Mouse (Mus musculus) C2C12 (cell line): ENCODE data around the gene Tmem63b. TPM values are rescaled to one million over a fixed set of nuclear protein-coding genes. Genes with fewer than 3 reads are reported as not detected.
A peak's percentile ranks its signal among the peaks of the same experiment; 100 is the strongest.

Experiments used
- H3K27me3 ChIP-seq: one replicate; pipeline ENCODE4 v1.6.1; 2011; ENCODE audit not compliant: control insufficient read depth, insufficient read depth, insufficient read length
- H3K36me3 ChIP-seq: one replicate; pipeline ENCODE4 v1.6.1; 2011; ENCODE audit not compliant: control insufficient read depth, insufficient read depth
- H3K4me3 ChIP-seq: one replicate; pipeline ENCODE4 v1.5.1; 2011; ENCODE audit warnings: mild to moderate bottlenecking, control low read depth; ENCODE audit not compliant: poor library complexity, insufficient read depth, severe bottlenecking
- H3K79me2 ChIP-seq: one replicate; pipeline ENCODE4 v1.6.1; 2011; ENCODE audit not compliant: control insufficient read depth, insufficient read depth
- H3K79me3 ChIP-seq: one replicate; pipeline ENCODE4 v1.6.1; 2011; ENCODE audit warnings: low read depth, control low read depth
- H3ac ChIP-seq: one replicate; pipeline ENCODE3; 2011; ENCODE audit warnings: low read depth; ENCODE audit not compliant: control insufficient read depth, insufficient read length
- CEBPB ChIP-seq: IDR thresholded peaks from one replicate; pipeline ENCODE4 v1.6.1; 2011; ENCODE audit warnings: low read depth, mild to moderate bottlenecking, control low read depth, moderate library complexity
- CTCF ChIP-seq: IDR thresholded peaks from one replicate; pipeline ENCODE4 v1.5.1; 2011; ENCODE audit not compliant: control insufficient read depth, insufficient read depth, insufficient read length
- FOSL1 ChIP-seq: IDR thresholded peaks from one replicate; pipeline ENCODE4 v1.8.0; 2011; ENCODE audit warnings: mild to moderate bottlenecking, low read length; ENCODE audit not compliant: poor library complexity, insufficient read depth, severe bottlenecking
- MAX ChIP-seq: IDR thresholded peaks from one replicate; pipeline ENCODE4 v1.6.1; 2011; ENCODE audit warnings: mild to moderate bottlenecking, control low read depth
- MYOD1 ChIP-seq: IDR thresholded peaks from one replicate; pipeline ENCODE4 v1.6.1; 2011; ENCODE audit warnings: low read depth; ENCODE audit not compliant: control insufficient read depth, insufficient read length
- MYOG ChIP-seq: IDR thresholded peaks from one replicate; pipeline ENCODE4 v1.6.1; 2011; ENCODE audit not compliant: control insufficient read depth, insufficient read length; ENCODE audit errors: extremely low read depth
- USF1 ChIP-seq: IDR thresholded peaks from one replicate; pipeline ENCODE4 v1.6.1; 2011; ENCODE audit warnings: low read depth, mild to moderate bottlenecking, control low read depth, moderate library complexity
- polyA plus RNA-seq: library from polyadenylated mRNA; unstranded; fragments of >200 nt; fragmentation: generic; extraction: Trizol; gene quantifications from one replicate; pipeline ENCODE4 v1.2.1, GENCODE M21; 2012; ENCODE audit warnings: missing spikeins

Tmem63b gene
- polyA plus RNA-seq, 1 experiment, result 54.3 TPM

- peaks cover 29% of the 10 kb centered on the region for H3K36me3 ChIP-seq
- H3K79me3 ChIP-seq, result no peaks in the 10 kb centered on the region
- TF ChIP-seq MAX, result no peak
- peak; percentile 94 for TF ChIP-seq CTCF
- no peaks in the 10 kb centered on the region for H3K79me2 ChIP-seq
- no peak overlapping the region for H3ac ChIP-seq
- H3K27me3 ChIP-seq, result no peaks in the 10 kb centered on the region
- no peak overlapping the region for H3K4me3 ChIP-seq
Observed at GRCm38 (mm10) chr17:45663106-45663919, 23.4 kb downstream of the Tmem63b start.

- Histone ChIP-seq H3K79me2 (no peaks in the 10 kb centered on the region), H3K79me3 (no peaks in the 10 kb centered on the region), H3K27me3 (no peaks in the 10 kb centered on the region), H3K36me3 (peaks cover 19% of the 10 kb centered on the region), H3ac (no peak within 1 kb of the TSS), H3K4me3 (no peak within 1 kb of the TSS)
- TF ChIP-seq MAX (no peak), FOSL1 (no peak), MYOD1 (no peak)
Observed at GRCm38 (mm10) chr17:45659225-45659624, 27.5 kb downstream of the Tmem63b start, which contains the start of gene Capn11. Gene Capn11, minus strand, starts transcription at chr17:45659325.

DNA sequence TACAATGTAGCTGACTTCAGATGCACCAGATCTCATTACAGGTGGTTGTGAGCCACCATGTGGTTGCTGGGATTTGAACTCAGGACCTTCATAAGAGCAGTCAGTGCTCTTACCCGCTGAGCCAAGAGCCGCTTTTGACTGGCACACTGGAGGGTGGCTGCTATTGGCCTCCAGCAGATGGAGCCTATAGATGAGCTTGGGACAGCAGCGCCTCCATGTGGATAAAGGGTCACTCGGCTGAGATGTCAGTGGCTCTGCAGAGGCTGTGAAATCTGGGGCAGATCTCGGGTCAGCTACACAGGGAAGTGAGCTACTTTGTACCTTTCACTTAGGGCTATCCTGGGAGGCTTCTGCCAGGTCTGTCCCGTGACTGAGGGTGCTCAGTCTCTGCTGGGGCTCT, 30.9 kb downstream of the Tmem63b start:
- H3K4me3 ChIP-seq, result no peak overlapping the region
- no peaks in the 10 kb centered on the region for H3K79me2 ChIP-seq
- H3K79me3 ChIP-seq, result no peaks in the 10 kb centered on the region
- no peaks in the 10 kb centered on the region for H3K27me3 ChIP-seq
- no peak overlapping the region for H3ac ChIP-seq
- no peak for TF ChIP-seq FOSL1
- H3K36me3 ChIP-seq, result peaks cover 1% of the 10 kb centered on the region

DNA sequence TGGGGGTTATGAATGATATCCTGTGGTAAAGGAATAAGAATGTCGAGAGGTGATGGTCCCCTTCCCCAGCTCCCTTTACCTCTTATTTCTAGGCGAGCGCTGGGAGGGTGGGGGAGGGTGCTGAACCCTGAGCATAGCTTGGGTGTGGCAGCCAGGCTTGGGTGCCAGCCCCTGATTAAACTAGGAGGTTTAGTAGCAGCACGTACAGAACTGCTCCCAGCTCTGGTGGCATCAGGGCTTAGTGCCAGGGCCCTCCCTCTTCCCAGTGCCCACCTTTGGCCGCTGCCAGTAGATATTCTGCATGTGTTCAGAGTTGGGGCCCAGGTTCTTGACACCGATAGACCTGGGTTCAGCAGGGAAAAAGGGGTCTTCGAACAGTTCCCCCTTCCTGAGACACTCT, 33.5 kb downstream of the Tmem63b start:
- TF ChIP-seq MYOD1 (no peak), MAX (no peak), CTCF (no peak)
- no peaks in the 10 kb centered on the region for H3K79me3 ChIP-seq
- H3K36me3 ChIP-seq, result no peaks in the 10 kb centered on the region
- no peak overlapping the region for H3ac ChIP-seq
- H3K79me2 ChIP-seq, result no peaks in the 10 kb centered on the region
- no peak overlapping the region for H3K4me3 ChIP-seq
- no peaks in the 10 kb centered on the region for H3K27me3 ChIP-seq

GRCm38 (mm10) chr17:45644185-45644584, 42.5 kb downstream of the Tmem63b start:
- no peaks in the 10 kb centered on the region for H3K79me2 ChIP-seq
- no peak for TF ChIP-seq FOSL1
- TF ChIP-seq MYOD1, result no peak
- TF ChIP-seq CTCF, result no peak
- TF ChIP-seq CEBPB, result no peak
- TF ChIP-seq MYOG, result no peak
- no peak for TF ChIP-seq MAX

GRCm38 (mm10) chr17:45642701-45643100, 44.0 kb downstream of the Tmem63b start:
- no peak for TF ChIP-seq USF1
- peak; percentile 8 for TF ChIP-seq CTCF
- TF ChIP-seq MYOD1, result no peak
- no peak for TF ChIP-seq CEBPB
- TF ChIP-seq MYOG, result no peak
- no peak for TF ChIP-seq MAX
- H3K79me3 ChIP-seq, result no peaks in the 10 kb centered on the region
- no peak overlapping the region for H3ac ChIP-seq
- no peaks in the 10 kb centered on the region for H3K27me3 ChIP-seq
- H3K4me3 ChIP-seq, result no peak overlapping the region
- H3K79me2 ChIP-seq, result no peaks in the 10 kb centered on the region
- no peaks in the 10 kb centered on the region for H3K36me3 ChIP-seq

More at GRCm38 (mm10) chr17:45644185-45644584, 42.5 kb downstream of the Tmem63b start:
- Histone ChIP-seq H3ac (no peak overlapping the region), H3K27me3 (no peaks in the 10 kb centered on the region), H3K79me3 (no peaks in the 10 kb centered on the region), H3K4me3 (no peak overlapping the region), H3K36me3 (no peaks in the 10 kb centered on the region)

DNA sequence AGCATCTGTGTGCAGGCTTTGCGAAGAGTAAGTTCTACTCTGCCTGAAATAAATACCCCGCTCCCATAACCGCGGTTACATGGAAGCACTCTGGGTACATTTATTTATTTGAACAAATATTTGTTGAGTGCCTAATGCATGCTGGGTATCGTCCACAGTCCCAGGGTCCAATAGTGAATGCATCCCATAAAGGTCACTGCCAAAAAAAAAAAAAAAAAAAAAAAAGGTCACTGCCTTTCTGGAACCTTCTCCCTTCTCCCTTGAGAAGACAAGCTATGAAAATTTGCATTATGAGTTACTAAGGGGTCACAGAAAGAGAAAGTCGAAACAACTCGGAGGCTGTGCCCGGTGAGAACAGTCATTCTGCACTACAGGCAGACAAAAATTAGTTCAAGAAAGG, 44.7 kb downstream of the Tmem63b start:
- H3K4me3 ChIP-seq, result no peak overlapping the region
- no peaks in the 10 kb centered on the region for H3K79me3 ChIP-seq
- no peak overlapping the region for H3ac ChIP-seq
- H3K36me3 ChIP-seq, result no peaks in the 10 kb centered on the region
- H3K79me2 ChIP-seq, result no peaks in the 10 kb centered on the region
- no peak for TF ChIP-seq MYOD1
- TF ChIP-seq FOSL1, result no peak
- TF ChIP-seq MYOG, result no peak
- no peak for TF ChIP-seq MAX
- TF ChIP-seq CEBPB, result no peak
- TF ChIP-seq CTCF, result no peak
- H3K27me3 ChIP-seq, result no peaks in the 10 kb centered on the region
